ENCODE assay signal across 10 mouse cellular contexts in the genomic region with DNA sequence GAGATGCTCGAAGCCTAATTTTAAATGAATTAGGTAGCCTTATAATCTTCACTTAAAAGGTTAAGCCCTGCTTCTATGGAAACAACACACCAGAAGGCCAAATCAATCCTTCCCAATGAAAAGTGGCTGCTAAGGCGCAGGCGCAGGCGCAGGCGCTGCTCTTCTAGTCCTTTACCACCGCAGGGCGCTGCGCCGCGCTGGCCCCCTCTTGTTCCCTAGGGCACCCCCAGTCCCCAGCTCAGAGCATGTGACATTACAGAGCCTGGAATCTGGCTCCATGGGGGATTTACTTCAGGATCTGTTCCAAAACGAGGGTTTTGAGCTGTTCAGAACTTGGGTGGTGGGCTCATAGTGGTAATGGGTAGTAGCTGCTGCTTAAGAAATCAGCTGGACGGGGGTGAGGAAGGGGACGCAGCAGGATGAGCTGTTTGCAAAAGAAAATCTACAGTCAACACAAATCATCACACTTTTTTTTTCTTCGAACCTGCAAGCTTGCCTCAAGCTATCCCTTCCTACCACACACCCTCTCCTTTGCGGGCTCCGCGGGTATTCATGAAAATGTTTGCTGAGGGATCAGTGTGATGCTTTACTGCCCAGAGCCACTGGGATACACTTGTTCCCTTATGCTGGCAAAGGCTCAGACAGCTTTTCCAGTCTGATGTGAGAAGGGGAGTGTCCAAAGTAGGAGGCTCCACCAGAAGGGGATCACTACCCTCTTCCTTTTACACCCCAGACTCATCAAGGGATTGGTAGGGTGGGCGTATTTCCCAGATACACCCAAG.
A peak's percentile ranks its signal among the peaks of the same experiment; 100 is the strongest.
DNase-seq lines count a peak whose midpoint lies in the region; ATAC-seq and TF ChIP-seq lines count a peak whose summit lies in the region.
"Had no signal": no experiment of that assay in that cellular context is flagged by ENCODE, and none has a peak within 500 bp of the region (broad histone marks: within the 10 kb centered on the region; RNA-seq: fewer than 3 reads in every experiment).

No protein-coding gene starts in this region.

- H3K4me3 ChIP-seq in embryonic facial prominence, embryonic 13.5 days: no peak overlapping the region; the same call in 1 of the 2 replicates
- 0 out of 2 replicates have a peak overlapping the region, but pooled peaks have one; percentile 17 for H3K4me3 ChIP-seq in hindbrain, embryonic 15.5 days
- H3K4me3 ChIP-seq in midbrain, embryonic 16.5 days (ENCODE audit: low read depth, low read length): peak overlapping the region; percentile 29
- H3K4me3 ChIP-seq in kidney, embryonic 16.5 days (ENCODE audit: low read length): no peak overlapping the region

- H3K4me1 ChIP-seq in embryonic facial prominence, embryonic 13.5 days: no peaks in the 10 kb centered on the region
- 0 out of 2 replicates have a peak, but pooled peaks cover 3% of the 10 kb centered on the region for H3K4me1 ChIP-seq in hindbrain, embryonic 15.5 days (replicated peaks)
- no peaks in the 10 kb centered on the region for H3K4me1 ChIP-seq in midbrain, embryonic 16.5 days (ENCODE audit: control insufficient read depth, insufficient read depth, low read length)
- peaks cover 3% of the 10 kb centered on the region; the same call in 1 of the 2 replicates for H3K4me1 ChIP-seq in kidney, embryonic 16.5 days (ENCODE audit: insufficient read depth, low read length)

- WGBS in embryonic facial prominence, embryonic 13.5 days: 38% methylated on average over 18 of the region's 18 CpGs
- WGBS in hindbrain, embryonic 15.5 days: 54% methylated on average over 18 of the region's 18 CpGs
- 38% methylated on average over 18 of the region's 18 CpGs for WGBS in midbrain, embryonic 16.5 days
- 63% methylated on average over 18 of the region's 18 CpGs for WGBS in kidney, embryonic 16.5 days

- no peaks in the 10 kb centered on the region for H3K9me3 ChIP-seq in embryonic facial prominence, embryonic 13.5 days
- no peaks in the 10 kb centered on the region for H3K9me3 ChIP-seq in hindbrain, embryonic 15.5 days
- H3K9me3 ChIP-seq in midbrain, embryonic 16.5 days (replicated peaks; ENCODE audit: control insufficient read depth, low read length, poor library complexity, severe bottlenecking): no peaks in the 10 kb centered on the region
- H3K9me3 ChIP-seq in kidney, embryonic 16.5 days (ENCODE audit: low read length): no peaks in the 10 kb centered on the region

- no peak for TF ChIP-seq CTCF in brain, embryonic 14.5 days (IDR thresholded peaks at IDR 0.05; ENCODE audit: borderline replicate concordance, extremely low read depth, insufficient read depth, insufficient read length)

- H3K9ac ChIP-seq in embryonic facial prominence, embryonic 13.5 days: no peak overlapping the region
- H3K9ac ChIP-seq in hindbrain, embryonic 15.5 days: no peak overlapping the region
- H3K9ac ChIP-seq in midbrain, embryonic 16.5 days (ENCODE audit: low read depth, low read length): 0 out of 2 replicates have a peak overlapping the region, but pooled peaks have one; percentile 39
- H3K9ac ChIP-seq in kidney, embryonic 16.5 days (replicated peaks; ENCODE audit: low read length): no peak overlapping the region

- H3K4me2 ChIP-seq in embryonic facial prominence, embryonic 13.5 days: peak overlapping the region; percentile 43
- peak overlapping the region; percentile 37 for H3K4me2 ChIP-seq in hindbrain, embryonic 15.5 days
- peak overlapping the region; percentile 44 for H3K4me2 ChIP-seq in midbrain, embryonic 16.5 days (ENCODE audit: low read length)
- no peak overlapping the region for H3K4me2 ChIP-seq in kidney, embryonic 16.5 days (replicated peaks; ENCODE audit: low read depth, low read length)

- DNase-seq in brain, embryonic 14.5 days (ENCODE audit: low read depth): peak; percentile 65
- no peak for DNase-seq in left cerebral cortex, postnatal 36 days (ENCODE audit: low spot score in 2 of 2)
- no peak for DNase-seq in thymus, postnatal 36 days
- DNase-seq: cerebellum, adult 18-20 months; gastrocnemius, postnatal 25 days; layer of hippocampus, postnatal 36 days had no signal

- peaks cover 3% of the 10 kb centered on the region; the same call in 1 of the 2 replicates for H3K27me3 ChIP-seq in embryonic facial prominence, embryonic 13.5 days
- H3K27me3 ChIP-seq in hindbrain, embryonic 15.5 days: no peaks in the 10 kb centered on the region
- no peaks in the 10 kb centered on the region; the same call in 1 of the 2 replicates for H3K27me3 ChIP-seq in midbrain, embryonic 16.5 days (ENCODE audit: control insufficient read depth, insufficient read depth, low read depth, low read length)
- no peaks in the 10 kb centered on the region for H3K27me3 ChIP-seq in kidney, embryonic 16.5 days (ENCODE audit: insufficient read depth, low read length)

- H3K36me3 ChIP-seq in embryonic facial prominence, embryonic 13.5 days: no peaks in the 10 kb centered on the region
- no peaks in the 10 kb centered on the region for H3K36me3 ChIP-seq in hindbrain, embryonic 15.5 days
- no peaks in the 10 kb centered on the region for H3K36me3 ChIP-seq in midbrain, embryonic 16.5 days (ENCODE audit: control insufficient read depth, insufficient read depth, low read length)
- no peaks in the 10 kb centered on the region for H3K36me3 ChIP-seq in kidney, embryonic 16.5 days (ENCODE audit: insufficient read depth, low read length)

- no peak for ATAC-seq in embryonic facial prominence, embryonic 13.5 days (ENCODE audit: insufficient number of reproducible peaks, insufficient read depth, low FRiP score, low TSS enrichment, low read depth)
- ATAC-seq in hindbrain, embryonic 15.5 days (ENCODE audit: low FRiP score, low read depth): peak; percentile 61; the same call in 1 of the 2 replicates
- ATAC-seq in midbrain, embryonic 16.5 days: peak; percentile 76; the same call in 1 of the 2 replicates
- ATAC-seq in kidney, embryonic 16.5 days (ENCODE audit: low FRiP score, low TSS enrichment): no peak

- TF ChIP-seq POLR2A in brain, embryonic 14.5 days (IDR thresholded peaks at IDR 0.05; ENCODE audit: borderline replicate concordance, extremely low read depth, insufficient read depth, insufficient read length, poor library complexity, severe bottlenecking): no peak

- H3K27ac ChIP-seq in embryonic facial prominence, embryonic 13.5 days: no peak overlapping the region
- H3K27ac ChIP-seq in hindbrain, embryonic 15.5 days (replicated peaks): no peak overlapping the region
- no peak overlapping the region for H3K27ac ChIP-seq in midbrain, embryonic 16.5 days (ENCODE audit: low read length)
- no peak overlapping the region for H3K27ac ChIP-seq in kidney, embryonic 16.5 days (ENCODE audit: low read length)

- intact Hi-C loops in left cerebral cortex, postnatal 36 days (cut with DNase I): no loop called here

Comparison
In these comparisons a context has a peak if more than half of its experiments do, and no peak if none do; other contexts are left out.
1. ATAC-seq: peak in hindbrain, embryonic 15.5 days (single experiment) and midbrain, embryonic 16.5 days (single experiment); none in embryonic facial prominence, embryonic 13.5 days (single experiment) and kidney, embryonic 16.5 days (single experiment).
2. H3K4me3 ChIP-seq: peak in hindbrain, embryonic 15.5 days (single experiment) and midbrain, embryonic 16.5 days (single experiment); none in embryonic facial prominence, embryonic 13.5 days (single experiment) and kidney, embryonic 16.5 days (single experiment).